Comparison of ENCODE assay signal across 30 mouse cellular contexts in genomic region chrX:169153805-169154204, GRCm38 (mm10). TPM values are rescaled to one million over a fixed set of nuclear protein-coding genes. Genes with fewer than 3 reads are reported as not detected.
DNase-seq lines count a peak whose midpoint lies in the region; ATAC-seq and TF ChIP-seq lines count a peak whose summit lies in the region.
"Had no signal": no experiment of that assay in that cellular context is flagged by ENCODE, and none has a peak within 500 bp of the region (broad histone marks: within the 10 kb centered on the region; RNA-seq: fewer than 3 reads in every experiment).

No protein-coding gene starts in this region.

- ATAC-seq in common myeloid progenitor, adult 5-6 weeks (replicated peaks; ENCODE audit: low read depth, poor library complexity, severe bottlenecking): peak; percentile 83
- ATAC-seq in kidney, embryonic 14.5 days (ENCODE audit: low FRiP score, low TSS enrichment): no peak
- no peak for ATAC-seq in midbrain, embryonic 13.5 days
- ATAC-seq: activated CD4-positive, CD25-positive, alpha-beta regulatory T cell, adult 4 months; CD4-positive, CD25-positive, alpha-beta regulatory T cell, adult 4 months; Patski had no signal

- H3K4me2 ChIP-seq in kidney, embryonic 14.5 days (replicated peaks; ENCODE audit: low read depth, low read length): no peak overlapping the region
- no peak overlapping the region for H3K4me2 ChIP-seq in midbrain, embryonic 13.5 days (replicated peaks)

- H3K27ac ChIP-seq in MEL (ENCODE audit: control insufficient read depth, low read depth, low read length): no peak overlapping the region
- no peak overlapping the region for H3K27ac ChIP-seq in kidney, embryonic 14.5 days (ENCODE audit: low read depth, low read length)
- no peak overlapping the region for H3K27ac ChIP-seq in midbrain, embryonic 13.5 days

- DNase-seq in 416B (ENCODE audit: low read depth) (peak; percentile 57), MEL (ENCODE audit: low read depth, low spot score) (peak; percentile 26), MEL-GATA-1-ER (ENCODE audit: extremely low read depth, low read depth) (peak; percentile 13)
- DNase-seq in right cerebral cortex, postnatal 14 days: no peak
- no peak for DNase-seq in spleen, postnatal 10 days (ENCODE audit: low spot score in 2 of 2)
- DNase-seq: adrenal gland, adult 2 months; adrenal gland, adult 8-10 months; adrenal gland, postnatal 10 days; adrenal gland, postnatal 14 days; adrenal gland, postnatal 25 days; adrenal gland, postnatal 36 days; B cell, adult 2 months; cerebellum, adult 11 months; cerebellum, adult 11-12 months; cerebellum, adult 18-20 months; cerebellum, adult 2 months; cerebellum, adult 8-10 months had no signal

- no peaks in the 10 kb centered on the region for H3K79me2 ChIP-seq in MEL (ENCODE audit: control insufficient read depth, insufficient read depth, low read length, poor library complexity)

- H3K9me3 ChIP-seq in MEL (replicated peaks; ENCODE audit: insufficient read depth, low read length): no peaks in the 10 kb centered on the region
- no peaks in the 10 kb centered on the region for H3K9me3 ChIP-seq in kidney, embryonic 14.5 days (ENCODE audit: control insufficient read depth, low read length)
- H3K9me3 ChIP-seq in midbrain, embryonic 13.5 days: no peaks in the 10 kb centered on the region
- H3K9me3 ChIP-seq: G1E had no signal

- peak in 1 of 2 experiments; percentile 19; a peak in 1 of 4 replicates for TF ChIP-seq EP300 in MEL (IDR thresholded peaks at IDR 0.05; ENCODE audit: low read depth in 1 of 2, low read length in 2 of 2)

- H3K4me3 ChIP-seq in MEL (ENCODE audit: control insufficient read depth in 1 of 2, insufficient read depth in 1 of 2, low read depth in 2 of 2, low read length in 2 of 2): no peak overlapping the region
- no peak overlapping the region for H3K4me3 ChIP-seq in kidney, embryonic 14.5 days (ENCODE audit: low read length)
- no peak overlapping the region for H3K4me3 ChIP-seq in midbrain, embryonic 13.5 days (replicated peaks)

- H3K27me3 ChIP-seq in MEL (ENCODE audit: control insufficient read depth in 1 of 2, insufficient read depth in 2 of 2, low read length in 2 of 2): no peaks in the 10 kb centered on the region
- H3K27me3 ChIP-seq in kidney, embryonic 14.5 days (ENCODE audit: control insufficient read depth, insufficient read depth, low read length): no peaks in the 10 kb centered on the region
- H3K27me3 ChIP-seq in midbrain, embryonic 13.5 days: peaks cover 6% of the 10 kb centered on the region; the same call in 1 of the 2 replicates
- H3K27me3 ChIP-seq: CH12.LX had no signal

- no peak for TF ChIP-seq CTCF in MEL (IDR thresholded peaks at IDR 0.05 in 2 of 3, conservative IDR thresholded peaks at IDR 0.05 in 1 of 3; ENCODE audit: control insufficient read depth in 1 of 3, insufficient read depth in 1 of 3, low read depth in 2 of 3, low read length in 3 of 3, poor library complexity in 1 of 3, severe bottlenecking in 1 of 3)

- H3K36me3 ChIP-seq in MEL (ENCODE audit: control insufficient read depth in 1 of 2, insufficient read depth in 2 of 2, low read length in 2 of 2): peaks cover 0 to 13% of the 10 kb centered on the region in 2 experiments; a peak in 2 of 4 replicates
- no peaks in the 10 kb centered on the region for H3K36me3 ChIP-seq in kidney, embryonic 14.5 days (ENCODE audit: control insufficient read depth, insufficient read depth, low read length)
- no peaks in the 10 kb centered on the region for H3K36me3 ChIP-seq in midbrain, embryonic 13.5 days

- H3K9ac ChIP-seq in MEL (ENCODE audit: control insufficient read depth, low read depth, low read length, poor library complexity, severe bottlenecking): no peak overlapping the region
- H3K9ac ChIP-seq in kidney, embryonic 14.5 days (ENCODE audit: low read depth, low read length): no peak overlapping the region
- H3K9ac ChIP-seq in midbrain, embryonic 13.5 days (replicated peaks): no peak overlapping the region

- H3K4me1 ChIP-seq in MEL (ENCODE audit: control insufficient read depth in 1 of 2, insufficient read depth in 2 of 2, low read length in 2 of 2): peaks cover 7 to 12% of the 10 kb centered on the region in 2 experiments
- H3K4me1 ChIP-seq in kidney, embryonic 14.5 days (ENCODE audit: control insufficient read depth, insufficient read depth, low read length): no peaks in the 10 kb centered on the region
- no peaks in the 10 kb centered on the region for H3K4me1 ChIP-seq in midbrain, embryonic 13.5 days (replicated peaks)

- no peak for TF ChIP-seq POLR2A in MEL (IDR thresholded peaks at IDR 0.05; ENCODE audit: control insufficient read depth in 1 of 2, insufficient read depth in 1 of 2, low read depth in 1 of 2, low read length in 2 of 2, poor library complexity in 1 of 2)

- TF ChIP-seq RAD21 in MEL (IDR thresholded peaks at IDR 0.05; ENCODE audit: low read depth, low read length): no peak

TF ChIP-seq in MEL, 35 proteins besides CTCF, POLR2A, EP300 and RAD21:
- TF ChIP-seq SIN3A (IDR thresholded peaks at IDR 0.05; ENCODE audit: low read length) (no peak), GATA1 (IDR thresholded peaks at IDR 0.05; ENCODE audit: low read depth, low read length) (no peak), ETS1 (IDR thresholded peaks at IDR 0.05; ENCODE audit: low read depth, low read length) (no peak), MYB (IDR thresholded peaks at IDR 0.05; ENCODE audit: low read depth, low read length) (no peak), CHD1 (IDR thresholded peaks at IDR 0.05; ENCODE audit: low read depth, low read length) (no peak), BHLHE40 (IDR thresholded peaks at IDR 0.05; ENCODE audit: borderline replicate concordance, low read depth, low read length) (no peak), MXI1 (IDR thresholded peaks at IDR 0.05; ENCODE audit: low read depth, low read length) (no peak), MAFK (IDR thresholded peaks at IDR 0.05; ENCODE audit: borderline replicate concordance, low read depth, low read length) (no peak), RCOR1 (IDR thresholded peaks at IDR 0.05; ENCODE audit: low read depth, low read length) (no peak), E2F4 (IDR thresholded peaks at IDR 0.05; ENCODE audit: borderline replicate concordance, low read depth, low read length) (no peak), GABPA (IDR thresholded peaks at IDR 0.05; ENCODE audit: low read depth, low read length) (no peak), JUND (IDR thresholded peaks at IDR 0.05; ENCODE audit: low read depth, low read length) (no peak), NRF1 (IDR thresholded peaks at IDR 0.05; ENCODE audit: insufficient read depth, low read depth, low read length, poor library complexity, severe bottlenecking) (no peak)

RNA-seq across cellular contexts. Expression of gene Amelx, which starts 33.2 kb away (rescaled TPM):
- not detected in 2 replicates for total RNA-seq in MEL (2012; rRNA removed)
- not detected for polyA plus RNA-seq in MEL (2012; ENCODE audit: insufficient read depth in 1 of 2, insufficient read length in 2 of 2, low read depth in 1 of 2, low replicate concordance in 2 of 2, missing spikeins in 1 of 2)
- total RNA-seq in common myeloid progenitor, adult 5-6 weeks (2017): not detected in 2 replicates
- not detected in 2 replicates for polyA plus RNA-seq in kidney, embryonic 14.5 days (2014; fragmentation: Nextera tagmentation; extraction: Ambion mirVana)
- polyA plus RNA-seq in midbrain, embryonic 13.5 days (2015; fragmentation: Nextera tagmentation; extraction: Ambion mirVana): not detected in 2 replicates
- total RNA-seq: adrenal gland, adult 18-20 months; adrenal gland, adult 2 months; adrenal gland, adult 8-10 months; adrenal gland, postnatal 10 days; adrenal gland, postnatal 14 days; adrenal gland, postnatal 25 days; adrenal gland, postnatal 36 days; adrenal gland, postnatal 4 days; CH12.LX; ES-E14; G1E had no signal
- polyA plus RNA-seq: activated CD4-positive, CD25-positive, alpha-beta regulatory T cell, adult 4 months; adrenal gland, adult 2 months; brain, embryonic 14.5 days; C2C12; CD4-positive, CD25-positive, alpha-beta regulatory T cell, adult 4 months; cerebellum, adult 2 months; G1E; Patski had no signal

Comparison
In these comparisons a context has a peak if more than half of its experiments do, and no peak if none do; other contexts are left out.
1. DNase-seq: peak in 416B (single experiment), MEL (single experiment) and MEL-GATA-1-ER (single experiment); none in right cerebral cortex, postnatal 14 days (single experiment) and spleen, postnatal 10 days (0 of 2).